Mouse (Mus musculus) cerebellum, adult 8-10 months (tissue): ENCODE measurements at regions not wholly inside any gene's neighbourhood (a gene's known extent, or its start where the extent isn't known, plus 50 kb on each side); places are given as distances from the start of the nearest gene placed in this dataset.

Source experiments
- DNase-seq: peaks from one replicate; pipeline ENCODE4 v3.0.0; 2022

DNA sequence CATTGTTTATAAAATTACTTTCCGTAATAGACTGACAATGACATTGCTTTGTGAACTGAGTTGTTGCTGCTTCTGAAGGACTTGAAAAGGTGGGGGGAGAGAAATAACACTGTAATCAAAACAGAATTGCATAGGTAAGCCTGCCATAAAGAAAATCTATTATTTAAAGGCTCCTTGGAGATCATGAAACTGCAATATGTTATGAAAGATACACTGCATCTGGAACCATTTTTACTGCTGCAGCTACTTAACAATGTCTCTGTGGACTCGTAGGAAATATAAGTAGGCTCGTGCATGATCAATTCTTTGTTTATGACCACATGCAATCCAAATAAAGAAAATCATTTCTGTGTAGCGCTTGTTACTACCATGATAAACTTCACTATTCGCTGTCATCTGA is 145.0 kb upstream of the Syt1 start:
- no peak for DNase-seq

DNA sequence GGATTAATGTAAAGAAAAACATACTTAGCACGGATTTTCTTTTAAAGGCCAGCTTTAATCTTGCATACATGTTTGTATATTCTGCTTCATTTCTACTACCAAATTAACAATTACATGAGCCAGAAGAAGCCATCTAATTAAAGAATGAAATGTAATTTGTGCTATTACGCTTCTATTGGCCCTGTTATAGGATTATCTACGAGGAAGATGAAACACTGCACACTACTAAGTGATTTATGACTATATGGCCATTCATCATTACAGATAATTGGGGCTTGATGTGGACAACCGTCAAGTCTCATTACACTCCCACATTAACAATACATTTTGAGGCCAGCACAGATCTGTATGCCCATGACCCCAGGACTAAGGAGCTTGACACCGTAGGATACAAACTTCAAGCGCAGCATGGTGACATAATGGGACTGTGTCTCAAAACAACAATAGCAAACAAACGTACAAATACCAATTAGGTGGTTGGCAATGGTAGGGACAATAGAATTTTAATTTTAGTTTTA is 129.7 kb upstream of the Syt1 start:
- DNase-seq, result no peak

DNA sequence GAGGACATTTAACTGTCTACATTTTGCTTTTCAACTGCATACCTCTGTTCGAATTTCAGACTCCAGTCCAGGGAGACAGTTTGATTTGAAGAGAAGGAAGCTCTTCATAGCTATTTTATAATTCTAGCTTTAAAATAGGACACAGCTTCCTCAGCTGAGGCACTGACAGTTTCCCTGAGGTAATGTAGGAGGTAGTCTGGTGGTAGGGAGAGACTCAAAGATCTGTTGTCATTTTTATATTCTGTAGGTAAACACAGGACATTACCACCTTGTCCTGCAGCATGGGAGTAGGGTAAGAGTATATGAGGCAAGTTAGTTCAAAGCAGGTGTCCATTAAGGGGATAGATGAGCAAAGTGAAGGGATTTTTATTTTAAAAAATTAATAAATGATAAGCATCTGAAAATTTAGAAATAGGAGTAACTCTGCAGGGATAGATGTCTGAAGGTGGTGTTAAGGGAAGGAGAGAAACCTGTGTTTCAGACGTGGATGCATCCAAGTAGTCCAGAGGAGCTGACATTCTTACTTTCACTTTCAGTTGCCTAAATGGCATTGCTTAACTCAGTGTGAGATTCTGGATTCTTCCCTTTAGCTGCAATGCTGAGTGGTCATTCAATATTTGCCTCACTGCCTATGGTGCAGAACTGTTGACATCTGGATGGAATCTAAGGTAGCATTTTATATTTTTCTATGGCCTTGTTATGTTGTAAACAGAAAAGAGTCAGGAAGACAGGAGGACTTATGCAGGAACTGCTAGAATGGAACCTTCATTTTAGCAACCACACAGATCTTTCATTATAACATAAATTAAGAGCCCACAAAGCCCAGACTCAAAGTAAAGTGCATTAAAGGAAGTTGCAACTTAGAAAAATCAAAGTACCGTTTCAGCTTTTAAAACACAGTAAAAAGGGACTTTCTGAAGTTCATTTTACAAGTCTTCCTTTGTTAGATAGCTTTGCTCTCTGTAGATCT is 126.3 kb upstream of the Syt1 start:
- peak; percentile 28 for DNase-seq

DNA sequence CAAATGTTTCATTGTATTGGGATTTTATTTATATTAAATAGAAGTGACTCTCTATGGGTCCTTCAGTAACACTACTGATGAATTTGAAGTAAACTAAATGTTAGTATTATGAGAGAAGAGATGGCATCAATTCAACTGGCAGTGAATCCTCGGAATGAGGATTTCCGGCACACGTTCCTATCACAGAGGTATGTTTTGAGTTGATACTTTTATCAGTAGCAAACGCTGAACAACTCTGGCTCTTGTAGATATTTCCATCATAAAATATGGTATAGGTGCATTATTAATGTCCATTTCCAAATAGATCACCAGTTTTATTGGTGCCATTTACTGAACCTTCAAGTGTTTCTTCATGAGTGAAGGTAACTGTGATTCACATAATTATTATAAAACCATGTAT is 123.7 kb upstream of the Syt1 start:
- no peak for DNase-seq

DNA sequence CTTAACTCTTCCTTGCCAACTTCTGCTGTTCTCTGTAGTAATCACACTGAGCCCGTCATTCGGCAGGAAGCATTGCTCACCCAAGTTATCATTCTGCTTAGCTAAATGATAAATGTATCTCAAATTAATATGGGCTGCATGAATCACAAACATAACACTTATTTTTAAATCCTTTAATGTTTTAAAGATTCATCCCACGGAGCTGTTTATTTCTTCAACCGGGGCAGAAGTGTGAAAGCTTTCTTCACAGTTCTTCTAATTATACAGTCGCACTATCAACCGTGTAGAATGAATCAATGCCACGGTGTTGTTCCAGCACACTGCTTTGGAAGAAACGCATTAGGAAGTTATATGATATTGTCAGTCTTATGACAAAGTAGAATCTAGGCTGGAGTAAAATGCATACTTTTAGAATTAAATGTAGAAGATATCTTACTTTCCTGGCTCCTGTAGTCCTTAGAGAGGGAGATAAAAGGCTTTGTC is 121.3 kb upstream of the Syt1 start:
- no peak for DNase-seq

DNA sequence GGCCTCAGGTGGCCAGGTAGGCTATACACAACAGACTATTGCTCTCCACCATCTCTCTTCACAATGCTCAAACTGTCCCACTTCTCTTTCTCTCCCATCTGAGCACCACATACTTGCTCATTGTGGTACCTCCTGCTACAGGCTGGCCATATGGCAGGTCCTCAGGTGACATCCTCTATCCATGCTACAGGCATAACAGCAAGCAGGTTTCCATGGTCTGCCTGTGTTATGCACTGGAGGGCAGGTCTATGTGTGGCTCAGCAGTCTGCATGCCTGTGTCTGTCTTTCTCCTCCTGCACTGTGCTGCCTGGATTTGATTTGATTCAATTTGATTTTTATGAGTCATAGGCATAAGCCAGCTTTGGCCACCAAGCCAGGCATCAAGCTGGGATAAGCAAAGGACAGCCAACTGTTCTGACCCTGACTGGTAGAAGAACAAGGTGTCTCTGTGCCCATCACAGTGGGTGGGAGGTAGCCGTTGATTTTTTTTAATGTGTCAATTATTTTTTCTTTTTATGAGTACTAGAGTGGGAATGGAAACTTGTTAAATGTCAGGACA is 118.8 kb upstream of the Syt1 start:
- DNase-seq, result peak; percentile 89

DNA sequence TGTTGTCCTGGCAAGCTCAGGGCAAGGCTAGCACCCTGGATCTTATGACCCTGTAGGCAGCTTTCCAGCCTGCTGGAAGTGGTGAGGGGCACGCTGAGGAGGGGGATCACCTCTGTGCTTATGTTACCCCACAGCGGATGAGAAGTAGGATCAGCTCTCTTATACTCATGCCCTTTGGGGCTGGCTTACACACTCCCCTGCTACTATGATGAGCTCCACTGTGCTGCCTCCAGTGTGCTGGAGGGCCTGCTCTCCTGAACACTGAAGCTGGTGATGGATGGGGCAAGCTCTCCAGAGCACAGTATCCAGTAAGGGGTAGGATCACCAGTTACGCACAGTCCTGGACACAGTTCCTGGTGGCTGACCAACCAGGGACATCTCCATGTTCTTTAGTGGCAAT is 118.3 kb upstream of the Syt1 start:
- peak; percentile 37 for DNase-seq

DNA sequence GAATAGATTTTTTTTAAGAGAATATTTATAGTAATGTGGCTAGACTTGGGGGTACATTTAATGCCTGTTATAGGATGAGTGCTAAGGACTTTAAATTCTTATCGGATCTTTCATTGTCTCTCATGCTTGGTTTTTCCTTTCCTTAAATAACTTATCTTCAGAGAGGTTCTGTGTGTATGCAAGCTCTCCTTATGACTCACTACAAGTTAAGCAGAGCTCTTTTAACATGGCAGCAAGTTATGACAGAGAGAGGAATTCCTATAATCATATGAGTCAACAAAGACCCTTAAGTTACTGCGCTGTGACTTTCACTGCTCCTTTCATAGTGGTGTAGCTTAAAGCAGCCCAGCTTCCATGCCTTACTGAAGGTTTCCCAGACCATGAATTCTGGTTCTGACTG is 115.9 kb upstream of the Syt1 start:
- DNase-seq, result no peak

DNA sequence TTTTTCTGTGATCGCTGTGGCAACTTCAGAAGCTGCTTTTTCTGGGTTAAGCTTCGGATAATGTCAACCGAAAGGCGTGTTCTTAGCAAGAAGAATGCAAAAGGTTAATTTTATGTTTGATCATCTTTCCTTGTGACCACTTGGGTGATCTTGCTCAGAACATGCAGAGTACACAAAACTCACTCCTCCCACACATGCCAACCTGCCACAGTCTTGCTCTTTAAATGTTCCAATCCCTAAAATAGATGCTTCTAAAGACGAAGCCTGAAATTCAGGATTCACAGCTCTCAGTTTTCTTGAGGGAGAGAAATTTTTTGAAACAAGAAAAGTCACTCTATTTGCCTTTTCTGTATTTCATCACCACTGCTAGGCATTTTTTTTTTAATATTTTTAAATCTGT is 106.4 kb upstream of the Syt1 start:
- no peak for DNase-seq

DNA sequence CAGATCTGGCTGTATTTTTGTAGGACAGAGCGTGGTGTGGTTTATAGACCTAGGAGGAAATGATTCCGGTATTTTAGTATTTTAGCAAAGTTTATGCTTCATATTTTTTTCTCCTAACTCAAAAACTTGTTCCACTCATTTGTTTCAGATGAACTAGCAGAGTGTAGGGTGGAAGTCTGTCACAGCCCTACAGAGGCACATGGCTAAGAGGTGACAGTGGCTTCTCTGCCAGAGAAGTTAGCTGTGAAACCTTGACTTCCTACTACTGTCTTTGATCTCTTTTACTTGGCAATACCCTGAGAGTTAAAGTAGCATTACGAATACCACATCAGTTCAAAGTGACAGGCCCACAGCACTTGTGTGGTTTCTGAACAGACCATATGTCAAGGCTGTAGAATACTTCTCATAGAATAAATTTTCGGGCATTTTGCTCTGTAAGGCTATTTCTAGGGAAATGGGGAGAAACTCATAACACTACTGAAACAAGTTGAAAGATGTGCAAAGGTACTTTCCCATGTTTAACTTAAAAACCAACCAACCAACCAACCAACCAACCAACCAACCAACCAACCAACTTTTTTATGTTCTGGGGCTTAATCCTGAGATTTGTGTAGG is 104.3 kb upstream of the Syt1 start:
- DNase-seq, result no peak

DNA sequence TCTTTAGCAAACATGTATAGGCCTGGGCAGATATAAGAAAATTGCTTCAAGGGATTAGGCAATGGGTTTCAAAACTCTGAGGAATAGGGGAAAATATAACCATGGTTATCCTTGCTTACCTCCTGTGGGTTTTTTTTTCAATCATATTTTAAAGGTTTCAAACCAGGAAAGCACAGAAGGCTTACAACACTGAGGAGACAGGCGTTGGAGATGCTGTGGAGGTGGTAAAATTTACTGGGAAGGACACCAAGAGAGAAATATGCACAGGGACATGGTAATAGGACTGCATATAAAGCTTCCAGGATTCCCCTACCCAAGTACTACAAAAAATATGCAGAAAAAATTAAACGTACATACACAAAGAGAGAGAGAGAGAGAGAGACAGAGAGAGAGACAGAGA is 95.0 kb upstream of the Syt1 start:
- DNase-seq, result no peak

DNA sequence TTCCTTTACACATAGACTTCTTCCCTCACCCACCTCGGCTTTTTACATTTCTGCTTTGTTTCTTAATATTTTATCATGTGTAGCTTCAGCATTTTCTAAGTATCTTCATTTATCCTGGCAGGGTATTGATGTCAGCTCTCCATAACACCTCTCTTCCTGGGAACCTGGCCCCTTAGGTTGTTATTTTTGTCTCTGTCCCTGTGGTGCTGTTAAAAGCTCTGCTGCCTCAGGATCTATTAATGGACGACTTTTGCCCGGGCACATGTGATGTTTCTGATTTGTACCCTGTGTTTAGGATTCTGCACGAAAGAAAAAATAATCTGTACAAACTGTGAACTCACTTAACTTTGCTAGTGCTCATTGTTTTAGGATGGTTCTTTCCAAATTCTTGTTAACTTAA is 81.4 kb upstream of the Syt1 start:
- no peak for DNase-seq

DNA sequence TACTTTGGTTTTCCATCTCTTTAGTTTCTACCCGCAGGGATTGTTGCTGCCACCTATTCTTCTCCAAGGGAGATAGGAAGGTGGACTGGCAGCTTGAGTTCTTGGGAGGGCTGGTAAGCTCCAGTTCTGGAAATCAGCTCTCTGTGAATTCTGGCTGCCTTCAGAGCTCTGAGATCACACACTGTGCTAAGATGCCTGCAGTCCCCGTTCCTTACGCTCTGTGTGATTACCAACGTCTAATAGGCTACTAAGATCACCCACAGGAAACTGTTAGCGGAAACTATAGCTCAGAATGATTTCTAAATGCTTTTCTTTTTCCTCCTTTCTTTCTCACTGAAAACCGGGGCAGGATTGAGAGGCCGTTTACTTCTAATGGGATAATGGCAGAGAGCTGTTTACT is 69.0 kb upstream of the Syt1 start:
- DNase-seq, result no peak

DNA sequence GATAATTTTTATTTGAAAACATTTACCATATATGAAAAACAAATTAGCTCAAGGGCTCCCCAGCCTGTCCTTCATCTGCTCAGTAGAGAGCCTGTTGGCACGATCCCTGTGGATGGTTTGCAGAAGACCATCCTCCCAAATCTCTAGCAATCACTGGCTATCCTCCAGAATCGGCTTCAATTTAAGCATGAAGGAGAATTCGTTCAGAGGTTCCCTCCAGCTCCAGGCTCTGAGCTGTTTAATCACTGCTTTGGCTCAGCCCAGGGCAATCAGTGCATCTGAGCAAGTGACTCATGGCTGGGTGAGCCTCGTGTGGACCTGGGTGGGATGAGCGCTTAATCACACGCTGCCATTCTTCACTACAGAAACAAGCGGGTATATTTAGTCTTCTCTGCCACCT is 63.4 kb upstream of the Syt1 start:
- no peak for DNase-seq
